8 mouse cellular contexts compared by ENCODE assay signal in genomic region chr7:139388670-139389212, GRCm38 (mm10). TPM values are rescaled to one million over a fixed set of nuclear protein-coding genes. Genes with fewer than 3 reads are reported as not detected.
A peak's percentile ranks its signal among the peaks of the same experiment; 100 is the strongest.
DNase-seq lines count a peak whose midpoint lies in the region; ATAC-seq lines count a peak whose summit lies in the region.

Gene Inpp5a, plus strand, starts transcription at chr7:139389109.

- peaks cover 50% of the 10 kb centered on the region for H3K4me1 ChIP-seq in lung, embryonic 16.5 days (replicated peaks; ENCODE audit: control insufficient read depth, insufficient read depth, low read length)

- peak within 1 kb of the TSS; percentile 92 for H3K27ac ChIP-seq in lung, embryonic 16.5 days (ENCODE audit: low read length)

- 0% methylated on average over 31 of the region's 47 CpGs for WGBS in lung, embryonic 16.5 days

- peak within 1 kb of the TSS; percentile 62 for H3K4me2 ChIP-seq in lung, embryonic 16.5 days (ENCODE audit: low read depth, low read length)

- H3K27me3 ChIP-seq in lung, embryonic 16.5 days (ENCODE audit: control insufficient read depth, insufficient read depth, low read depth, low read length), result no peaks in the 10 kb centered on the region

- peak; percentile 94 to 95 for ATAC-seq in hematopoietic stem cell, adult 5-6 weeks (replicated peaks in 1 of 2; ENCODE audit: insufficient read depth in 1 of 2, low FRiP score in 2 of 2, low TSS enrichment in 1 of 2, low read depth in 1 of 2, poor library complexity in 2 of 2, severe bottlenecking in 2 of 2)
- ATAC-seq in lung, embryonic 16.5 days (ENCODE audit: low read depth), result peak; percentile 96

- no peaks in the 10 kb centered on the region for H3K9me3 ChIP-seq in lung, embryonic 16.5 days (ENCODE audit: control insufficient read depth, low read length)

- peak within 1 kb of the TSS; percentile 98 for H3K9ac ChIP-seq in lung, embryonic 16.5 days (ENCODE audit: low read length)

- H3K36me3 ChIP-seq in lung, embryonic 16.5 days (ENCODE audit: control insufficient read depth, insufficient read depth, low read length), result no peaks in the 10 kb centered on the region

- H3K4me3 ChIP-seq in lung, embryonic 16.5 days (ENCODE audit: low read length), result peak within 1 kb of the TSS; percentile 97

- peak; percentile 93 for DNase-seq in MEL-GATA-1-ER (ENCODE audit: extremely low read depth, low read depth)
- DNase-seq in cerebellum, adult 8-10 months, result peak; percentile 99
- DNase-seq in forelimb bud, embryonic 11.5 days (ENCODE audit: low read depth, low spot score), result peak; percentile 99
- peak; percentile 98 for DNase-seq in layer of hippocampus, adult 9-10 months (ENCODE audit: low spot score)
- DNase-seq in ovary, postnatal 10 days (ENCODE audit: low spot score), result peak; percentile 95
- DNase-seq in thymus, postnatal 10 days (ENCODE audit: low spot score in 2 of 2), result peak; percentile 98 to 99

RNA-seq across cellular contexts. Expression of gene Inpp5a, which starts in this region (rescaled TPM):
- 5.6 and 16.6 TPM in 2 replicates for total RNA-seq in hematopoietic stem cell, adult 5-6 weeks (2017)
- polyA plus RNA-seq in lung, embryonic 16.5 days (2015; fragmentation: Nextera tagmentation; extraction: Ambion mirVana), result 26.8 and 28.8 TPM in 2 replicates

Comparison
In these comparisons a context has a peak if more than half of its experiments do, and no peak if none do; other contexts are left out.
1. Peak in every context shown above with its lines: DNase-seq, ATAC-seq, H3K4me3 ChIP-seq and H3K27ac ChIP-seq.